Mouse (Mus musculus): ENCODE measurements around the gene Me3.
"Not testable (repeated sequence)": the region's sequence is repeated elsewhere in the genome, so short reads cannot be mapped to it uniquely, and the experiment has no call there.

Gene Me3

DNA sequence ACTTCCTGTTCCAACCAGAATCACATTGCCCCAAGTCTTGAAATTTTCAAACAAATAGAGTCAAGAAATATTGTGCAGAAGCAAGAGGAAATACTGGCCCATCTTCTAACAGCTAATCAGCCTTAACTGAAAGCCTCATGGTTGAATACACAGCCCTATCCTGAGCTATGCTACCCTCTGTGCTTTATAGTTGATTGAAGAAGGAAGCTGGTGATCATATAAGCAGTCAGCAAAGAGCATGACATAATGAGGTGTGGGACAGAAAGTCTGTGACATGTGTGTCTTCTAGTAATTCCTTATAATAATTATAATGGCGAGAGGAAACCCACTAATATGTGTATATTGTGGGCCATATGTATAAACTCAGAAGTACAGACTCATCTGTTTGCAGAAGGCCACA is 95.4 kb downstream of the Me3 start:
- in situ Hi-C loops (cut with MseI, MboI), result no loop called here

DNA sequence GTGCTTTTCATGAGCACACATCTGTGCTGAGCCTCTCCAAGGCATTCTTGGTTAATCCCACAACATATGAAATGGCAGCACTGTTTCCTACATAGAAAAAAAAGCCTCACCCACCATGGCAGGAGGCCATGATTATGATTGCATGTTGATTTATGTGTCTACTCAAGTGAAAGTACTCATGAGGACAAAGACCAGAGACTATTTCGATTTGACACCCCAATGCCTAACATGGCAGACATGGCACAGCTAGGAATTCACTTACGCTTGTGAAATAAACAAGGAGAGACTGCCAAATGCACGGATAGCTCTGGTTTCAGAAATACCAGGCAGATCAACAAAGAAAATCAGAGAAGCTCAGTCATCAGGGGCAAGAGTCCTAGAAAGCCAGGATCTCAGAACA is 96.2 kb downstream of the Me3 start:
- in situ Hi-C loops (cut with MseI, MboI), result no loop called here

DNA sequence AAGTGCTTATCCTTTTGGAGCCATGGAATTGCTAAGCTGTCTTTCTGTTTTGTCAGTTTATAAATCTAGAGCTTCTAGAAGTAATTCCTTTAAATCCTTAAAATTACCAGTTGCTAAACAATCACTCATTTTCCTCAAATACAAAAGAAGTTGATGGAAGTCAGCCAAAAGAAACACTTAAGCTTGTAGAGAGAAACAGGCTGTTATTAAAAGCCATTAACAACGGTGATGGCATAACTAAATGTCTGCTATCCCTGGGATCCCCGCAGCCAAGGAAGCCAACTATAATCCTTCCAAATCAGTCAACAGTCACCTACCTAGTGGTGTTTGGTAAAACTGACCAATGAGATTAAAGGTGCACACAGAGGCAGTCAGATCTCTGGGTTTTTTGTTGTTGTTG is 98.3 kb downstream of the Me3 start:
- in situ Hi-C loops (cut with MseI, MboI), result no loop called here

DNA sequence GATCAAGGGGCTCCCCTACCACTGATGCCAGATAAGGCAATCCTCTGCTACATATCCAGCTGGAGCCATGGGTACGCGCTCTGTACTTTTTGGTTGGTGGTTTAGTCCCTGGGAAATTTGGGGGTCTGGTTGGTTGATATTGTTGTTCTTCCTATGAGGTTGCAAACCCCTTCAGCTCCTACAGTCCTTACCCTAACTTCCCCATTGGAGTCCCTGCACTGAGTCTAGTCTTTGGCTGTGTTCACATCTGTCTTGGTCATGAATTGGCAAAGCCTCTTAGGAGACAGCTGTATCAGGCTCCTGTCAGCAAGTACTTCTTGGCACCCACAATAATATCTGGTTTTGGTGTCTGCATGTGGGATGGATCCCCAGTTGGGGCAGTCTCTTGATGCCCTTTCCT is 98.9 kb downstream of the Me3 start:
- in situ Hi-C loops (cut with MseI, MboI), result not testable (repeated sequence)

DNA sequence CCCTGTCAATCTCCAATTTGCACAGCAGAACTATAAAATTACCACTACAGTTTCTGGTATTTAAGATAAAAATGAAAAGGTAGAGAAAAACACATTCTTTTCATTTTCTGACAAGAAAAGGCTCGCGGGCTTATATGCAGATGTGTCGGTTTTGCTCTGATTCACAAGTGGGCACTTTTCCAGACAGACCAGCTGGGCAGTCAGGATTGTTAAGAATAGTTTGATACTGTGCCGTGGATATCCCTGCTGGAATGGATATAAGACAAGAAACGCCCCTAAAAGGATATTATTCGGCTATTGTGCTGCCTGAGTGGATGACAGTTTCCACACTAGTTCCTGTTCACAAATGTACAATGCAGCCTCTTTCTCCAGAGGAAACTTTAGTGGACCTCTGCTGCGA is 116.2 kb downstream of the Me3 start:
- in situ Hi-C loops (cut with MseI, MboI), result no loop called here

DNA sequence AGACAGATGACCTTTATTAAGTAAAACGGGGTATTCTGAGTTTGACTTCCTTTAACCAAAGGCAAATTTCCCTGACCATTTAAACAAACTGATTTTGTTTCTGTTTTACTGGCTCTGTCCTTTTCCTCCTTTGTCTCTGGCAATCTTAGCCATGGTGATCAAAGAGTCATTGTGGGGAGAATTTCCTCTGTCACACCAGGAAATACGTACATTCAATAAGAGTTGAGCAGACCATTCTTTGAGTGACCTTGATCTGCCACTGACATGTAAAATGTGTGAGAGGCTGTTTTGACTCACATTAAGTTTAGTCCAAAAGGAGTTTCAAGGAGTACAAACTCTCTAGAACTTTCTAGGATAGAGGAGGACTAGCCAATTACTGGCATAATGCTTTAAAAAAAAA is 117.0 kb downstream of the Me3 start:
- in situ Hi-C loops (cut with MseI, MboI), result no loop called here

DNA sequence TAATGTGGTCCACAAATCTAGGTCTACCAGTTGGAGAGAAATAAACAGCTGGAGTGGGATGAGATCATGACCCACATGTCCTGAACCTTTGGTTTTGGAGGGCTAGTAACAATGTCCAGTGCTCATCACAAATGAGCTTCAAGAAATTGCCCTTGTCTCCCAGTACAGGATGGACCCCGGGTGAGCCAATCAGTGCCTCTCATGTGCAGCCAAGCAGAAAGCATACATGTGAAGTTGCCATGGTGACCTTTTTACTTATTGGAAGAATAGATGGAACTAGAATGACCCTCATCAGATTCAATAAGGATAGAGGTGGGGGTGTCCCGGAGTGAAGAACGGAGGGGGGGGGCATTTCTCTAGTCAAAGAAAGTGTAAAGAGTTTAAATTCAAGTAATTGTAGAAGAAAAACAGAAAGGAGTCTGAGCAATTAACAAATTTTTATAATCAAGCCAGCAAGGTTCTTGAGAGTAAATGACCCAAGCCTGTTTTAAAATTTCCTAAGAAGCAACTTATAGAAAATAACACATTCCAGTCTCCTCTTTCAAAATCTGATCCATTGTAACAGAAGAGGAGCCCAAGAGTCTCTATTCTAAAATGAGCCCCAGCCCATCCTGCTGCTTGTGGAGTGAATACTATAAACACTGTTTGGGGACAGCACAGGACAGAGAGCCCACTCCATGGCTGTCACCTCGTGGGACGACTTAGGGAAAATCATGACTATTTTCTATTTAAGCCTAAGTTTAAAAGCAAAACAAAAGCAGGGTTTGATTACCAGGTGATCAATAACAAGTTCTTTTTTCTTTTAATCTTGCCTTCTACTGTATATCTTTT is 134.7 kb downstream of the Me3 start:
- in situ Hi-C loops (cut with MseI, MboI), result no loop called here

DNA sequence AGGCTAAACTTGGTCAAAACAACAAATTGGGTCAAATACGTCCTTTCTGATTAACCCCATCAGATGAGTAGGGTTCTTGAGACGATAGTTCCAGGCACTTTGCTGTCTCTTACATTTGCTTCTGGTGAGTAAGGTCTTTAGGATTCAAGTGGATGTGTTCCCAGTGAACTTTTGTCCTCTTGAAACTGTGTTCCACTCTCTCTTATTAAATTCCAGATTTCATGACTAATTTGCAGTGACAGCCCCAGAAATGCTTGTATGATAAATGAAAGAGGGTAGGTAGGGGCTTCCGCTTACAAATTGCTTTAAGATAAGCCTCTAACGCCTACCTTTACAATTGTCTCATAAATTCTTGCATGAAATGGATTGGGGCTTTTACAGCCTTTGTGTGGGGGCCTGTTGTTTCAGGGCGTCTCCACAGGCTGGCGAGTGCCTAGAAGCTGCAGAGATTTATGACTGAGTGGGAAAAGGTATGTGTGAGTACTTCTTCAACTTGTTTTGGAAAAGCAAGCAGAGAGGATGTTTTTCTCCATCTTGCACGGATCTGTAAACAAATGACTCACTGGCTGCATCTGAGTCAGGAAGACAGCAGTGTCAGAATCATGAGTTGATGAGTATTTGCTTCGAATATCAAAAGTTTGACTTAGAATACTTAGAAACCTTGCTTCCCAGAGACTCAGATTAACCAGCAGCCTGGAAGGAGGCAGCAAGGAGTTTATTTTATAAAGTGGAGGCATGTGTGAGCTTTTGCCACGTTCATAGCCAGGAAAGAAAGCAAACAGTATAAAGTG is 137.1 kb downstream of the Me3 start:
- in situ Hi-C loops (cut with MseI, MboI), result no loop called here

DNA sequence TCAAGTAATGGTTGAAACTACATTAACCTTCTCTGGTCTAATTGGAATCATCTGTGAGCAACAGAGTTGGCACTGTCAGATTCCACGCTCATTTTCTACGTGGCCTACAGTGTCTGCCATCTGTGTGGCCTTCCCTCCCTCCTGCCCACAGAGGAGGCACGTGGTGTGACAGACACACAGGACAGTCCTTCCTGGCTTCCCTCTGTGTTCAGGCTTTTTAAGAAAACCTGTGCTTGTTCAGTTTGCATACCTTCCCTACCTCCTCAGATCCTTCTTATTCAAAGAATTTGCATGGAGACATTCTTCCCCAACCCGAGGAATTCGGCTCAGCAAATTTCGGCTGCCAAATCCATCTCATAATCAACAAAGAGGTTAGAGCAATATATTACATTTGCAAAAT is 137.8 kb downstream of the Me3 start:
- in situ Hi-C loops (cut with MseI, MboI), result no loop called here

DNA sequence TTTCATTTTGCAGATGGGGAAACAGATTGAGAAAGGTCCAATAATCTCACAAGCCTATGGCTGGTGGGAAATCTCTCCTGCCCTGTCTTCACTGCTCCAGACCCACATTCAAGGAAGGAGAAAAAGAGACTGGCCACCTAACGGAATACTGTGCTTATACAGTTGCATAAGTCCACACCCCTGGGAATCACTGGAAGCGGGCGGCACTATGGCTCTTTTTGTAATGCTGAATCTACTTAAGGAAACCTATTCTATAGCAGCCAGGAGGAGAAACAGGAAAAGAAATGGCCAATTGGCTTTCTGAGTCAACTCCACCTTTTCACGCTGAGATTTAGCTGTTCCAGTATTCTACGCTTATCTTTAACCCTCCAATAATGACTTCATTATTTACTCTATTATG is 140.7 kb downstream of the Me3 start:
- in situ Hi-C loops (cut with MseI, MboI), result no loop called here

DNA sequence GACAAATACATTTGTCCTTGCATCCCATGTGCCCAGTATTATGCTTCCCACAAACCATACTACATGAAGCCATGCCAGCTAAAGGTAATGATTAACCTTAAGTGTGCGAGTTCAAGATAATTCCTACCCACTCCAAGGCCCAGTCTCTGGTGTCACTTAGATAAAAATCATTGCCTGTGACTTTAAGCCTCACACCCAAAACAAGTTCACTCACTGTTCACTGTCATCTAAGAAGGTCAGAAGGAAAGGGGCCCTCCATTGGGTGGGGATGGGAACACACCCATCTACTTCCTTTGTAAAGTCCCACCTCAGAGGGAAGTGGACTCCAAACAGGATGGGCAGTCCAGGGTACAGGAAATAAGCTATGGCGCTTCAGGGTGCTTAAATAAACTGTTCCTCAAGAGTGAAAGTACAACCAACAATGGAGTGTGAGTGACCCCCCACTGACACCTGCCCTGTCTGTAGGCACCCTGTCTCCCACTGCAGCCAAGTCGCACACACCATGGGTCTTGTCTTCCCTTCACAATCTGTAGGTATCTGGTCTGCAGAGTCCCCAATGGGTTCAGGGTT is 141.2 kb downstream of the Me3 start:
- in situ Hi-C loops (cut with MseI, MboI), result no loop called here

DNA sequence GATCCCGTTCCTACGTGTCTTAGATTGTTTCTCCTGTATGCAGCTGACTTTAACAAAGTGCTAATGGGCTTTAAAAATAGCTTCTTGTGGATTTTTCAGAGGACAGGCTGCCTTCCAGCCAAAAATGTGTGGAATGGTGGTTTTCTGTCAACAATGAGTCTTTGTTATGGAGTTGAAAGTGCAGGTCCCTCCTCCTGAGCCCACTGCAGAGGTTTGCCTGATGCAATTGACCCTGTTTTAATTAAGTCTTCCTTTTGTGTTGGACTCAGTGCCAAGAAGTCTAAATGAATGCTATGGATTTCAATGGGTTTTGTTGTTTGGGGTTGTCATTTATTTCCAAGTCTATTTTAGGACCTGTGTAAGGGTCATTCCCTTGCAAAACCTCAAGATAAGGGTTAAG is 141.7 kb downstream of the Me3 start:
- in situ Hi-C loops (cut with MseI, MboI), result no loop called here

DNA sequence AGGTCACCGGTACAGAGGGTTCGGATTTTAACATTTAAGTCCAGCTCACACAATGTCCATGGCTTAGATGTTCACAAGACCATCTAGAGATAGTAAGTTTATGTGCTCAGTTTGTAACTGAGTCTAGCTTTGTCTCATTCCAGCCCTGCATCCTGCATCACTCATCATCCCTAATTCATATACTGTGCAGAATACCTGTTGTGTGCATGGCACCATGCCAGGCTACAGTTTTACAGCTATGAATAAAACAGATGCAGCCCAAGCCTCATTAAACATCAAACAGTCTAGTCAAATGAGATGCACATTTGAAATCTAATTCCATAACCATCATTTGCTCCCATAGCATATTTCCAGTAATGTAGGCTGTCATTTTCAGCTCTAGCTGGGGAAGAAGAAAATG is 143.7 kb downstream of the Me3 start:
- in situ Hi-C loops (cut with MseI, MboI), result no loop called here

DNA sequence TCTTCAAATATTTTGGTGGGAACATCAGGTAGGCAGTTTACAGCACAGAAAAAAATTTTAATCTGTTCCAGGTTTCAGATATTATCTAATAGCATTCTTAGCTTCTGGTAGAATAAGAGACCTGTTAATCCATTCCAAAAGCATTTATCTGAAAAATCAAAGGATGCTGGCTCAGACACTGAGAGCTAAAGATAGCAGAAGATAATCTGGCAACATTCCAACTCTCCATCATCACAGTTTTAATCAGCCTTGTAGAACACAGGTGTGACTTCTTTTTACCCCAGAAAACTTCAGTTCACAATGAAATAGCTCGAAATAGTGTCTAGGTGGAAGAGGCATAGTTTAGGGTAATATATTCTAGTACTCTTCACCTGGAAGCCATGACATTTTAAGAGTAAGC is 149.2 kb downstream of the Me3 start:
- in situ Hi-C loops (cut with MseI, MboI), result no loop called here

DNA sequence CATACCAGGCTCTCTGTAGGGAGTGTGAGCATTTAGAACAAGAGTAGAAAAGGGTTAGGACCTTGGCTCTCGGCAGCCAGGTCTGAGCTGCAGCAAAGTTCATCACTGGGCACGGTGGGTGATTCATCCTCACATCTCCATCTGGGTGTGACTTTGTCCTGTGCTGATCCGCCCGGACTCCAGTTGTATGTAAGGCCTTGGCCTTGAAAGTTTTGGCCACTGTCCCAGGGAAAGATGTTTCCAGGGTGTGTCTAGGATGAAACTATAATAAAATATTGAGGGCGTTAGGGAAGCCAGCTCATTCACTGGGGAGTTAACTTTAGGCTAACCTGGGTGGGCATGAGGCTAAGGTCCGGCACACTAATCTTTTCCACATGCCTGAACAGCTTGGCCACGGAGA is 155.5 kb downstream of the Me3 start:
- in situ Hi-C loops (cut with MseI, MboI), result no loop called here

DNA sequence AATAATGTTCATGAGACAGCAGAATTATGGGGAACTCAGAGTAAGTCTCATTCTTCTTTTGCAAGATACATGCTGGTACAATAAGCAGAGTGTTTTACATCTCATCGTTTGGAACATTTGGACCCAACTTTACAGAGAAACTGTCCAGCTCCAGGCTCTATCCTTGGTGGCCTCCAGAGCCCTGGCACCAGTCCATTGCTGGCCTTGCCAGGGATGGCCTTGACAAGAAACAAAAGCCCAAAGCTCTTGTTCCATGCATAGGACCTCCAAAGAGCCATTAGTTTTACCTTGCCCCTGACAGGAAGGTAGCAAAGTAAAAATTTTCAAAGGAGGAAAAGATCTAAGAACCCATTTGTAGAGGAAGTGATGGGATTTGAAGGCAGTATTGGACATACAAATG is 160.4 kb downstream of the Me3 start:
- in situ Hi-C loops (cut with MseI, MboI), result no loop called here

DNA sequence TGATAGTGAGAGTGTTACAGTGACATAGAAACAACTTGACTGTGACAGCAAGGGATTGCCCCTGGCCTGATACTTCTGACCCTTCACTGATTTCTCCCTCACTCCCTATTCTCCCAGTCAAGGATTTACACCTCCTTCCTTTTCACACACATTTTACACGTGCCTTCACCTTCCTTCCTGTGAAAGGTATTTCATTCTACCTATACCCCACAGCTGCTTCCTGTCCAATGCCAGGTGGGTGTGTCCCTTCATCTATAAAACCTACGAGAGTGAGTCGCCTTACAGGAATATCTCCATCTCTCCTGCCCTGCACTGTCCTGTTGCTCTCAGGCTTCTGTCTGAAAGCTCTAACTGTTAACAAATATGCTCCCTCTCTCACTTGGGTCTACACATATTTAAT is 163.2 kb downstream of the Me3 start:
- in situ Hi-C loops (cut with MseI, MboI), result no loop called here

DNA sequence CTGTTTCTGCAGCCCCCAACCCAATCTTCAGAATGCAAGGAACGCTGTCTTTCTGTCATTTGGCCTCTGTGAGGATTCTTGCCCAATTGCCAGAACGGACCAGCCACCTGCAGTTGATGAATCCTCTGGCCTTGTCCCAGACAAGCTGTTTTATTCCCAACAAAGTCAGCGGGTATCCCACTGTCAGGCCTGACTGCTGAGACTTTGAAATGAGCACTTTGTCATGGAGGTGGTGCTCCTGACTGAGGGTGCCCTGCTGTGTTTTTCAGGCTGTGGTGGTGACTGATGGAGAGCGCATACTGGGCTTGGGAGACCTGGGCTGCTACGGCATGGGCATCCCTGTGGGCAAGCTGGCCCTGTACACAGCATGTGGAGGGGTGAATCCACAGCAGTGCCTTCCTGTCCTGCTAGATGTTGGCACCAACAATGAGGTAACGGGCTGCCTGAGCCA is 164.2 kb downstream of the Me3 start:
- in situ Hi-C loops (cut with MseI, MboI), result no loop called here

DNA sequence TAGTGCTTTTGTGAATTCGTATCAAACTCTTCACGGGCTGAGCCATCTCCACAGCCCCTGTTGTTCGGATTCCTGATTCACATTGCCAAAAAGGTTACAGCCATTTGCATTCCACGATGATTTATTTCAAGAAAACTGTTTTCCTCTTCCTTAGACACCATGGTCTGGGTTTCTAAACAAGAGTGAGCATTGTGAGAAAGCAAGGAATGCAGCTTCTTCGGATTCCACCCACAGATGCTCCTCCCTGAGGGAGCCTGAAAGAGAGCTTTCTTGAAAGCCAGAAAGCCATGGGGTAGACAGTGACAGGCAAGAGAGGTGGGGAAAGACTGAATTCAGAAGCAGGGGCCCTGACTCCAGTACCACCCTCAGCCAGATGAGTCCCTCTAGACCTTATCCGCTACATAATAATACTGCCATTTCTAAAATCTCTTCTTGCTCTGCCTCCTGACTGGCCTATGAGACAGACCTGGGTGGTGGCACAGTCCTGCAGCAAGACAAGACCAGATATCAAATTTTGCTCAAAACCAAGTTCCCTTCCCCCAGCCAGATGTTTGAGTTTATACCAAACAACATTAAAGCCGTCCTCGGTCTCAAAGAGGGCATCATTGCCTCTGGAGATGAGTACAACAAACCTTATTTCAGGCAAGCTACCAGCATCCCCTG is 166.3 kb downstream of the Me3 start:
- in situ Hi-C loops (cut with MseI, MboI), result no loop called here

DNA sequence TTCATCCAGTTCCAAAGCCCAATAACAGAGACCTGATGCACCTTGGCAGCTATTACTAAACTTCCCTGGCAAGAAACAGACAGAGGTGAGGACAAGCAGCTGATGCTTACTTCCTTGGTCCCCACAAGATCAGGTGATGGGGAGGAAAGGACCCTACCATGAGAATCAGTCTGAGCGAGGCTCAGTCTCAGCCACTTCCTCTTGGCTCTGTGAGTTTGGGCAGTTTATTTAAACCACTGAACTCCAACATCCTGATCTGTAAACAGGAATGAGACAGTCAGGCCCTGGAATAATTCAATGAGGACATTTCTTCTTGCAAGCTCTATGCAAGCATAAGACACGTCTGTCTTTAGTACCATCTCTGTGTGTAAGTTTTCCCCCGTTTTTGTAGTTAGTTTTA is 170.3 kb downstream of the Me3 start:
- in situ Hi-C loops (cut with MseI, MboI), result no loop called here

DNA sequence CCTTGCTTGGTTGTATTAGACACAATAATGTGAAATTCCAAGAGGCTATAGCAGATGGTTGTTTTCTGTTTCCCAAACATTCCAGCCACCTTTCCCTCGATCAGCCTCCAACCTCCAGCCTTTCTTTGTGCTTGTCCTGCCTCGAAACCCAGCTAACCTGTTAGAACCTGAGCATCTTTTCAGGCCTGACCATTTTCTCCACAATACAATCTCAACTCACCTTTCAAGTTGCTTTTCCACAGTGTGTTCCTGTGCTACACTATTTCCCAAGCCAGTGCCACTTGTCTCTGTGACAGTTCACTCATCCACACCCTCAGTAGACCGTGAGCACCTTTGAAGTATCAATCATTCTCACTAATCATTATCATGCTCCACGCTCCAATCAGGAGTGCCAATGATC is 171.8 kb downstream of the Me3 start:
- in situ Hi-C loops (cut with MseI, MboI), result no loop called here

DNA sequence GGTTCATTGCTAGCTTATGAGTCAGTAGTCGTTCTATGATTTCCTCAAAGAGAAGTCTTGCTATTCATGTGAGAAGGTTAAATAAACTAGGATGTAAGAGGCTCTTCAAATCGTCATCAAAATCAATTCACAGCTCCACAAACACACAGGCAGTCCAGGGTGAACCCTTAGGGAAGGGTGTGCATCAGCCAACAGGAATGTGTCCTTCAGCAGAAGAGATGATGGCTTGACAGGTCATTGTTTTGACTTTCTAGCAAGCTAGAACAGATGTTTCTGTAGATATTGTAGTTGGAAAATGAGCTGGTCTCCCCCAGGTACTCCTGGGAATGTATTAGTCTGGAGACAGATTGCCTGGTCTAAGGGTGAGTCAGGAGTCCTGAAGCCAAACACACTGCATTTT is 177.2 kb downstream of the Me3 start:
- in situ Hi-C loops (cut with MseI, MboI), result no loop called here

All from mouse trophoblast stem cell (cell line).